Mouse (Mus musculus) brown adipose tissue, adult 24 weeks (tissue): Measurements from ENCODE around the gene Sdk2. TPM values are rescaled to one million over a fixed set of nuclear protein-coding genes. Genes with fewer than 3 reads are reported as not detected.

Experiments
- H3K27ac ChIP-seq: fragments of 200-500 bp; replicated peaks from 2 replicates; pipeline ENCODE4 v1.5.1; 2012; ENCODE audit warnings: low read depth, mild to moderate bottlenecking, low read length
- H3K4me1 ChIP-seq: fragments of 200-500 bp; 2 replicates; pipeline ENCODE4 v1.6.1; 2012; ENCODE audit warnings: low read length, mixed read lengths; ENCODE audit not compliant: control insufficient read depth, insufficient read depth, insufficient read length
- H3K4me3 ChIP-seq: fragments of 200-500 bp; 2 replicates; pipeline ENCODE4 v1.5.1; 2012; ENCODE audit warnings: low read depth, mild to moderate bottlenecking, low read length, moderate library complexity; ENCODE audit not compliant: insufficient read depth
- polyA plus RNA-seq: library from polyadenylated mRNA; stranded (reverse); fragments of >200 nt; gene quantifications from 2 replicates; pipeline ENCODE4 v1.2.4, GENCODE M21; 2012; ENCODE audit not compliant: missing spikeins, insufficient read depth, insufficient read length

The Sdk2 gene
- polyA plus RNA-seq, 1 experiment = 0.20 TPM

DNA sequence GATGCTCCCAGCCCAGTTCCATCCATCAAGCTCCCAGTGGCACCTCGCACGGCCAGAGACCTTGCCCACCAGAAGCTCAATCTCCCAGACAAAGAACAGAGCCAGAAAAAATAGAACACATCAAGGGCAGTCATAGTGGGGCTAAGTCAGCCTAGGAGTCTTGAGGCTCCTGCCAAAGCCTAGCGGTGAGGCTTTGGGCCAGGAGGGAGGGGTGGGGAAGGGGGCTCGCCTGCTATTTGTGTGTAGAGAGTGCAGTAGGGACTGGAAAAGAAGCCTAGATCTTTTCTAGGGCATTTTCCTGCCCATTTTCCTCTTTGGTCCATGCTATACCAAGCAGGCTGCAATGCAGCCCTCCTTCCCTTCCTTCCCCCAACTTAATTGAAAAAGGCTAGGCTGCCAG is 76.8 kb downstream of the Sdk2 start:
- H3K4me1 ChIP-seq = no peaks in the 10 kb centered on the region
- no peak overlapping the region for H3K27ac ChIP-seq
- no peak overlapping the region for H3K4me3 ChIP-seq

- H3K27ac ChIP-seq = no peak overlapping the region
These were observed 80.9 kb downstream of the Sdk2 start for GRCm38 (mm10) chr11:113985826-113986416.

GRCm38 (mm10) chr11:113981732-113982503 is 84.9 kb downstream of the Sdk2 start:
- H3K4me1 ChIP-seq = no peaks in the 10 kb centered on the region
- no peak overlapping the region for H3K4me3 ChIP-seq
- H3K27ac ChIP-seq = no peak overlapping the region

More at GRCm38 (mm10) chr11:113985826-113986416, 80.9 kb downstream of the Sdk2 start:
- Histone ChIP-seq H3K4me1 (no peaks in the 10 kb centered on the region), H3K4me3 (no peak overlapping the region)

- no peaks in the 10 kb centered on the region for H3K4me1 ChIP-seq
- no peak overlapping the region for H3K4me3 ChIP-seq
- H3K27ac ChIP-seq = no peak overlapping the region
These were observed 85.8 kb downstream of the Sdk2 start for GRCm38 (mm10) chr11:113981088-113981487.

GRCm38 (mm10) chr11:113978318-113978717 is 88.5 kb downstream of the Sdk2 start:
- Histone ChIP-seq H3K27ac (no peak overlapping the region), H3K4me3 (no peak overlapping the region), H3K4me1 (no peaks in the 10 kb centered on the region)

DNA sequence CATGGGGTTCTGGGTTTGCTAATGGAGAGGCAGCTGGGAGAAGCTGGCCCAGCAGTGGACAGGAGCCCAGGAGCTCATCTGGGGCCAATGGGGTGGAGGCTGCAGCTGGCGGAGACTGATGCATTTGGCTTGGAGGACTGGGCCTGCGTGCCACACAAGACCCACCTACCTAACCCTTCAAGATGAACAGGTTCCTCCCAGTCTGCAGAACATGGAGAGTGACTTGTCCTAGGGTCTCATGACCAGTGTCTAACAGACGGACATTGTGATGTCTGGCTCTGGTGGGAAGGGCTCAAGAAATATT is 91.2 kb downstream of the Sdk2 start:
- H3K27ac ChIP-seq = no peak overlapping the region
- no peaks in the 10 kb centered on the region for H3K4me1 ChIP-seq
- H3K4me3 ChIP-seq = no peak overlapping the region

GRCm38 (mm10) chr11:113974876-113975666 is 91.8 kb downstream of the Sdk2 start:
- H3K27ac ChIP-seq = no peak overlapping the region
- H3K4me1 ChIP-seq = no peaks in the 10 kb centered on the region
- H3K4me3 ChIP-seq = no peak overlapping the region

GRCm38 (mm10) chr11:113972517-113972872 is 94.4 kb downstream of the Sdk2 start:
- Histone ChIP-seq H3K4me1 (no peaks in the 10 kb centered on the region), H3K4me3 (no peak overlapping the region), H3K27ac (no peak overlapping the region)

- no peaks in the 10 kb centered on the region for H3K4me1 ChIP-seq
- no peak overlapping the region for H3K27ac ChIP-seq
- H3K4me3 ChIP-seq = no peak overlapping the region
These were observed 95.0 kb downstream of the Sdk2 start for GRCm38 (mm10) chr11:113971609-113972516.

DNA sequence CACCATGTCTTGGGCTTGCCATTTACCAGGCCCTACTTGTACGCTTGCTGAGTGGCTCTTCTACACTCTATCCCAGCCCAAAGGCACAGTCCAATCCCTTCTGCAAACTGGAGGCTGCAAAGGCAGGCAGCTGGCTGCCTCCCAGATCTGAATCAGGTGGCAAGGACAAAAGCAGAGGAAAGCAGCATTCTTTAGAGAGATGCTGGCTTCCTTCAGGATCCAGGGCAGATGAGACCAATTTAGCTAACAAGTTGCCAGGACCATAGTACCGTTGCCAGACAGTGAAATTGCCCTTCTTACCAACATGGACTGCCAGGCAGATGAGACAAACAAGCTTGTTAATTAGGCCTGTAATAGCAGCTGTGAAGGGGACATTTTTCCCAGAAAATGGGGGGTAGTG is 96.8 kb downstream of the Sdk2 start:
- Histone ChIP-seq H3K4me1 (no peaks in the 10 kb centered on the region), H3K4me3 (no peak overlapping the region), H3K27ac (no peak overlapping the region)

DNA sequence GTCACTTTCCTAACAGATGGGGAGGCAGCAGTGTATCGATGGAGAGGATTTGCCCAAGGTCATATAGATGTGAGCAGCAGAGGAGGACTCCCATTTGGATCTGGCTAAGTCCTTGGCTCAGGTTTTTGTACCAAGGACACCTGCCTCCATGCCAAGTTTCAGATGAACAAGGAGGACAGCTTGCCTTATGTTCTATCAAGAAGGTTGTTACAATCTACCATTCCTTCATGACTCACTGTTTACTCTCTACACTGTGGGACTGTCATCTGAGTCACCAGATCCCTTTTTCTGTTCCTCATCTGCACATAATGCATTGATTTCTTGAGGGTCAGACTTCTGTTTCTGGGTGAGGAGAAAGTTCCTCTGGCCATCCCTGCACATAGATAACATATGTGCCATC is 101.6 kb downstream of the Sdk2 start:
- H3K27ac ChIP-seq = no peak overlapping the region
- H3K4me3 ChIP-seq = no peak overlapping the region
- no peaks in the 10 kb centered on the region for H3K4me1 ChIP-seq

DNA sequence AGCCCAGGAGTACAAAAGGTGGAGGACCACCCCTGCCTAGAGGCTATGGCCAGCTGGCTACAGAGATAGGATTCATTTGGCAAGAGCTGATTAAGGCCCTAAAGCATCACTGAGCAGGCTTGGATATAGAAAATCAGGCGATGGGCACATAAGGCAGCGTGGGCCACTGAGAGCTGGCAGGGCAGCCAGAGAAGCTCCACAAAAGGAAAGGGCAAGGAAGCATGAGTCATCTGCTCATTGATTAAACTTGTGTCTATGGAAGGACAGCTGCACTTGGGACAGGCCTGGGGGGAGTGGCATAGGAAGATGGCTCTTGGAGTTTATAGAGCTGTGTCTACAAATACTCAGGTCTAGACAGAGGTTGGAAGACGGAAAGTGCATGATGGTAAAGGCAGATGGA is 104.1 kb downstream of the Sdk2 start:
- no peak overlapping the region for H3K4me3 ChIP-seq
- no peak overlapping the region for H3K27ac ChIP-seq
- no peaks in the 10 kb centered on the region for H3K4me1 ChIP-seq

DNA sequence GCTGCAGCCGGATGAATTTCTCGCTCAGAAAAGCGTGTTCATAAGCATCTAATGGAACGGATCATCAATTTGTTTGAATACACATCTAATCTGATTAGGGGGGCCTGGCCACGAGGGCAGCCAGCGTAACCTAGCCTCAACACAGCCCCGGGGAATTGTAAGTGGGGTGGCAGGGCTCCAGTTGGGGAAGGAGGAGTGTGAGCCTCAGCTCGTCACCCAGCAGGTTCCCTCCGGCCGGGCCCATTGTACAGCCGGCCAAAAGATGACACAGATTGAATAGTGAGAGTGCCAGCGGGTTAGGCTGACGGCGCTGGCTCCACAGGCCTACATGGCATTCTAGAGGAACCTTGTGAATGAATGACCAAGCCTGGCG is 115.2 kb downstream of the Sdk2 start:
- Histone ChIP-seq H3K4me3 (no peak overlapping the region), H3K4me1 (peaks cover 7% of the 10 kb centered on the region), H3K27ac (no peak overlapping the region)

DNA sequence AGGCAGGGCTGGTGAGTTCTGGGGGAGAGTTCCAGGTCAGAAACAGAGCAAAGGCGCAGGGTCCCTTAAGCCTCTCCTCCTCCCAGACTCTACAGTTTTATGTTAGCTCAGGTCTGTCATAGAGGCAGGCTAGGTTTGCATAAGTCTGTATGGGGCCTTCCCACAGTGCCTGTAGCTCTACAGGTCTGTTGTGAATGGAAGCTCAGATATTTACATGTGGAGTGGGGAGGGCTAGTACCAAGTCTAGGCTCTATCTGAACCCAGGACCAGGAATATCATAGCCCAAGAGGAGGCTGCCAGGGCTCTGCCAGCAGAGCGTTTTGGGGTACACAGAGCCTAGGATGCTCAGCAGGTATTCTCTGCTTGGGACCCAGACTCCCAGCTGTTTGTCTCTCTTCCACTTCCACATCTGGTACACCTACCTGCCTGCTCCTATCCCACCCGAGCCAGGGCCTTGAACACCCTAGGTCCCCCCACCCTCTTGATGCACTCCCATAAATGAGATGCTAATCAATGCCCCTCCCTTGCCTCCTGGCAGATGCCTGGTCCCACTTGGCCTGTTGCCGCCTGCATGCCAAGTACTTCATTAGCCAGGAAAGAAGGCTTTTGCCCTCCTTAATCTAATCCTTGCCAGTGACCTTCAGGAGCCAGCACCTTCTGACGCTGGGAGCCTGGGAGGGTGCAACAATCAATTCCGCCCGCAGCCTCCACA is 115.8 kb downstream of the Sdk2 start:
- no peak overlapping the region for H3K4me3 ChIP-seq
- peaks cover 7% of the 10 kb centered on the region for H3K4me1 ChIP-seq
- no peak overlapping the region for H3K27ac ChIP-seq
